Mouse (Mus musculus) kidney, postnatal 0 days (tissue): ENCODE measurements around the gene Spag8. TPM values are rescaled to one million over a fixed set of nuclear protein-coding genes. Genes with fewer than 3 reads are reported as not detected.
A peak's percentile ranks its signal among the peaks of the same experiment; 100 is the strongest.

Experiments used
- ATAC-seq: fragments of 200-750 bp; cut with Nextera tagmentation; replicated peaks from 2 replicates; pipeline ENCODE4 v1.8.0; 2017; ENCODE audit warnings: low read depth, moderate number of reproducible peaks, moderate TSS enrichment, moderate library complexity; ENCODE audit not compliant: low FRiP score
- DNase-seq: peaks from one replicate; pipeline ENCODE4 v3.0.0-alpha.2; 2016; ENCODE audit warnings: low spot score
- H3K27ac ChIP-seq: fragments of 300-500 bp; sonication (generic); 2 replicates; pipeline ENCODE4 v1.5.1; 2014; ENCODE audit warnings: mild to moderate bottlenecking
- H3K27me3 ChIP-seq: fragments of 300-500 bp; sonication (generic); 2 replicates; pipeline ENCODE4 v1.6.1; 2014; ENCODE audit warnings: low read length, mixed read lengths; ENCODE audit not compliant: insufficient read depth
- H3K36me3 ChIP-seq: fragments of 300-500 bp; sonication (generic); 2 replicates; pipeline ENCODE4 v1.6.1; 2014; ENCODE audit warnings: low read length, mixed read lengths; ENCODE audit not compliant: insufficient read depth
- H3K4me1 ChIP-seq: fragments of 300-500 bp; sonication (generic); replicated peaks from 2 replicates; pipeline ENCODE4 v1.6.1; 2014; ENCODE audit warnings: antibody characterized with exemption, low read length, mixed read lengths; ENCODE audit not compliant: insufficient read depth
- H3K4me2 ChIP-seq: fragments of 300-500 bp; sonication (generic); 2 replicates; pipeline ENCODE4 v1.6.1; 2014; ENCODE audit warnings: mild to moderate bottlenecking, low read length, moderate library complexity, mixed read lengths
- H3K4me3 ChIP-seq: fragments of 300-500 bp; sonication (generic); replicated peaks from 2 replicates; pipeline ENCODE4 v1.5.1; 2014; ENCODE audit warnings: low read depth, low read length
- H3K9ac ChIP-seq: fragments of 300-500 bp; sonication (generic); 2 replicates; pipeline ENCODE4 v1.6.1; 2014; ENCODE audit warnings: low read depth, low read length
- H3K9me3 ChIP-seq: fragments of 300-500 bp; sonication (generic); replicated peaks from 2 replicates; pipeline ENCODE4 v1.6.1; 2016; ENCODE audit warnings: low read length, inconsistent platforms, mixed read lengths
- CTCF ChIP-seq: IDR thresholded peaks from 2 replicates; pipeline ENCODE4 v1.5.1; 2016; ENCODE audit warnings: antibody characterized with exemption, low read depth, mild to moderate bottlenecking, moderate library complexity
- WGBS: fragments of 180-500 bp; shearing (Covaris S2); extraction: QIAGEN DNeasy Blood & Tissue Kit; methylation state at CpG from one replicate; pipeline ENCODE4 v1.1.7; 2014; 5-methylcytosine and 5-hydroxymethylcytosine counted together
- polyA plus RNA-seq: library from polyadenylated mRNA; unstranded; fragments of >200 nt; fragmentation: Nextera tagmentation; extraction: Ambion mirVana; gene quantifications from 2 replicates; pipeline ENCODE4 v1.2.1, GENCODE M21; 2015

Gene Spag8
- polyA plus RNA-seq, 1 experiment from 2014 or later = 0.96 TPM

- Histone ChIP-seq H3K27ac (no peak overlapping the region), H3K36me3 (0 out of 2 replicates have a peak, but pooled peaks cover 2% of the 10 kb centered on the region), H3K9me3 (no peaks in the 10 kb centered on the region), H3K9ac (no peak overlapping the region), H3K4me2 (no peak overlapping the region), H3K4me3 (no peak overlapping the region), H3K4me1 (0 out of 2 replicates have a peak, but pooled peaks cover 8% of the 10 kb centered on the region), H3K27me3 (no peaks in the 10 kb centered on the region)
- ATAC-seq = no peak
- DNase-seq = peak; percentile 94
- WGBS = 7% methylated on average over 2 of the region's 2 CpGs
- peak; percentile 92 for TF ChIP-seq CTCF
Measured at GRCm38 (mm10) chr4:43672070-43672469, 18.7 kb upstream of the Spag8 start.

- H3K4me2 ChIP-seq = peak overlapping the region; percentile 83
- H3K9ac ChIP-seq = peak overlapping the region; percentile 83
- no peak for TF ChIP-seq CTCF
- ATAC-seq (peak; percentile 77), DNase-seq (peak; percentile 60)
- no peaks in the 10 kb centered on the region for H3K9me3 ChIP-seq
- H3K27ac ChIP-seq = peak overlapping the region; percentile 55; the same call in 1 of the 2 replicates
- H3K36me3 ChIP-seq = 0 out of 2 replicates have a peak, but pooled peaks cover under 1% of the 10 kb centered on the region
- no peaks in the 10 kb centered on the region for H3K27me3 ChIP-seq
- peak overlapping the region; percentile 76 for H3K4me3 ChIP-seq
- 2% methylated on average over 22 of the region's 25 CpGs for WGBS
- 0 out of 2 replicates have a peak, but pooled peaks cover 8% of the 10 kb centered on the region for H3K4me1 ChIP-seq
Measured at GRCm38 (mm10) chr4:43669428-43669794, 16.0 kb upstream of the Spag8 start.

GRCm38 (mm10) chr4:43668782-43669427, 15.5 kb upstream of the Spag8 start, which contains the start of the genes Tmem8b and Fam221b:
Tmem8b (plus strand) TSS chr4:43668971.
Fam221b (minus strand) TSS chr4:43669145.
- peak within 1 kb of the TSS; percentile 55; the same call in 1 of the 2 replicates for H3K27ac ChIP-seq
- no peaks in the 10 kb centered on the region for H3K36me3 ChIP-seq
- peak within 1 kb of the TSS; percentile 83 for H3K4me2 ChIP-seq
- WGBS = 2% methylated on average over 41 of the region's 41 CpGs
- no peaks in the 10 kb centered on the region for H3K27me3 ChIP-seq
- no peaks in the 10 kb centered on the region for H3K9me3 ChIP-seq
- TF ChIP-seq CTCF = no peak
- H3K9ac ChIP-seq = peak within 1 kb of the TSS; percentile 83
- H3K4me1 ChIP-seq = 0 out of 2 replicates have a peak, but pooled peaks cover 8% of the 10 kb centered on the region
- H3K4me3 ChIP-seq = peak within 1 kb of the TSS; percentile 76
- peak; percentile 89 for ATAC-seq
- peak; percentile 95 for DNase-seq

- DNase-seq (peak; percentile 64), ATAC-seq (no peak)
- TF ChIP-seq CTCF = peak; percentile 74
Measured at GRCm38 (mm10) chr4:43666412-43666811, 13.0 kb upstream of the Spag8 start.

GRCm38 (mm10) chr4:43657146-43657545, 3.8 kb upstream of the Spag8 start:
- H3K36me3 ChIP-seq = no peaks in the 10 kb centered on the region
- H3K27me3 ChIP-seq = 0 out of 2 replicates have a peak, but pooled peaks cover under 1% of the 10 kb centered on the region
- DNase-seq (no peak), ATAC-seq (no peak)
- peak overlapping the region; percentile 92; the same call in 1 of the 2 replicates for H3K4me3 ChIP-seq
- H3K9ac ChIP-seq = no peak overlapping the region
- H3K27ac ChIP-seq = no peak overlapping the region
- peak overlapping the region; percentile 67; the same call in 1 of the 2 replicates for H3K4me2 ChIP-seq
- peak; percentile 31; the same call in 1 of the 2 replicates for TF ChIP-seq CTCF
- 62% methylated on average over 4 of the region's 4 CpGs for WGBS
- H3K4me1 ChIP-seq = no peaks in the 10 kb centered on the region
- H3K9me3 ChIP-seq = no peaks in the 10 kb centered on the region

More at GRCm38 (mm10) chr4:43666412-43666811, 13.0 kb upstream of the Spag8 start:
- 0 out of 2 replicates have a peak, but pooled peaks cover 3% of the 10 kb centered on the region for H3K27me3 ChIP-seq
- H3K27ac ChIP-seq = no peak overlapping the region
- H3K4me1 ChIP-seq = 0 out of 2 replicates have a peak, but pooled peaks cover 8% of the 10 kb centered on the region
- H3K36me3 ChIP-seq = no peaks in the 10 kb centered on the region
- H3K4me2 ChIP-seq = no peak overlapping the region
- no peak overlapping the region for H3K9ac ChIP-seq
- 19% methylated on average over 4 of the region's 4 CpGs for WGBS
- no peak overlapping the region for H3K4me3 ChIP-seq
- no peaks in the 10 kb centered on the region for H3K9me3 ChIP-seq

- H3K36me3 ChIP-seq = no peaks in the 10 kb centered on the region
- no peaks in the 10 kb centered on the region for H3K4me1 ChIP-seq
- H3K9me3 ChIP-seq = no peaks in the 10 kb centered on the region
- peak within 1 kb of the TSS; percentile 67 for H3K4me2 ChIP-seq
- peak within 1 kb of the TSS; percentile 97 for H3K27ac ChIP-seq
- H3K27me3 ChIP-seq = no peaks in the 10 kb centered on the region
- ATAC-seq (peak; percentile 95), DNase-seq (peak; percentile 99)
- H3K4me3 ChIP-seq = peak within 1 kb of the TSS; percentile 92
- peak; percentile 36; the same call in 1 of the 2 replicates for TF ChIP-seq CTCF
- H3K9ac ChIP-seq = peak within 1 kb of the TSS; percentile 93
- WGBS = under 1% methylated on average over 33 of the region's 34 CpGs
Measured at GRCm38 (mm10) chr4:43656339-43657109, 3.1 kb upstream of the Spag8 start, which contains the start of gene Hint2. Hint2 (minus strand) TSS chr4:43656466.
